Mouse (Mus musculus): ENCODE measurements at regions not wholly inside any gene's neighbourhood (a gene's known extent, or its start where the extent isn't known, plus 50 kb on each side); places are given as distances from the start of the nearest gene placed in this dataset.

GRCm38 (mm10) chr7:84800966-84801365 lies 52.4 kb upstream of the Olfr291 start:
- no peak for DNase-seq (ENCODE audit: low read depth, low spot score)

GRCm38 (mm10) chr7:84794655-84795054 lies 58.7 kb upstream of the Olfr291 start:
- DNase-seq (ENCODE audit: low read depth, low spot score) = peak; percentile 15

DNA sequence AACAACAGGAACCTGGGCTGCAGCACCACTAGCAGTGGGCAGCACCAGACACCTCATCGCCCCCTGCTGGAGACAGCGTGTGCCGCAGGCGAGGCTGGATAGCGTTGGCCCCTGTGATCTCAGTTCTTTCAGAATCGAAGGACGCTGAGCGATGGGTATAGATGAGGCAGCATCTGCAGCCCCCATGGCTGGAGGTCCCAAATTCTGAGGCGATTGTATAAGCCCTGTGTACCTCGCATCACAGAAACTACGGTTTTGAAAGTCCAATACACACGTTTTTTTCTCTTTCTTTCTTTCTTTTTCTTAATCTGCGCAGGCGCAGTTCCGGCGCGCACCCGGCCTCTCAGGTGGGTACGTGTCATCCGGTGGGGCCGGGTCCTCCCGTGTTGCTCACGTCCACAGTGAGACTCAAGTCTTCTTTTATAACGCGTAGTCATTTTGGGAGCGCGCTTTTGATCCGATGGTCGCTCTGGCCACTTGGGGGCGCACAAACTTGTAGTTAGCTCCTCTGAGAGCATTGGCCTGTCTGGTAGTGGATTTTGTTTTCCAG lies 74.0 kb upstream of the Olfr291 start:
- peak; percentile 96 for DNase-seq (ENCODE audit: low read depth, low spot score)

DNA sequence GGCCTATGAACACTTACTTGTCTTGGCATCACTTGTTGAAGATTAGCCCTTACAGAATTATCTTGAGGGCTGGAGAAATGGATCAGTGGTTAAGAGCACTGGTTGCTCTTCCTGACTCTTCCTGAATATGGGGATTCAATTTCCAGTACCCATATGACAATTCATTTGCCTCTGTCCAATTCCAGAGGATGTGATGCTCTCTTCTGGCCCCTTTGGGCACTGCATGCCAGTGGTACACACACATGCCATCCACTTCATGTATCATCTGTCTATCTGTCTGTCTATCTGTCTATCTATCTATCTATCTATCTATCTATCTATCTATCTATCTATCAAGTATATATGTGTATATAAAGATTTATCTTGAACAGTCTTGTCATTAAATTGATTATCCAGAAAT lies 75.7 kb upstream of the Olfr291 start:
- no peak for DNase-seq (ENCODE audit: low read depth, low spot score)

DNA sequence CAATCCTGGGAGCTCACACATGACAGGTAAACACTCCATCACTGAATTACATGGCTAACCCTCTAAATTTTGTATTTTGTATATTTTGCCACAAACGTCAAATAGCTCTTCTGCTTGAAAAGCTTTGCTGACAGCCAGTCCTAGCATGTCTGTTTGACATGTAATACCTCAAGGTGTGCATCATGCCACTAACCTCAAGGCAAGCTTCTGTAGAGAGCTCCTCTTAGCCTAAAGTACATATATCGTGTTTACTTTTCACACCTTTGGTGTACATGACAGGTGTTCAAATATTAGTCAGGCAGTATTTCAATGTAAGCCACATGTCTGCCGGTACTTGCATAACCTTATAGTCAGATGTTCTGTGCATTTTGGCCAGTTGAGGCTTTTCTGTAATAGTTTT lies 66.5 kb upstream of the Zfand6 start:
- DNase-seq (ENCODE audit: low read depth, low spot score) = no peak

GRCm38 (mm10) chr7:84753361-84753760 lies 63.6 kb upstream of the Zfand6 start:
- no peak for DNase-seq (ENCODE audit: low read depth, low spot score)

- peak; percentile 78 for DNase-seq (ENCODE audit: low read depth, low spot score)
These were observed 59.9 kb upstream of the Zfand6 start for GRCm38 (mm10) chr7:84749434-84750301.

DNA sequence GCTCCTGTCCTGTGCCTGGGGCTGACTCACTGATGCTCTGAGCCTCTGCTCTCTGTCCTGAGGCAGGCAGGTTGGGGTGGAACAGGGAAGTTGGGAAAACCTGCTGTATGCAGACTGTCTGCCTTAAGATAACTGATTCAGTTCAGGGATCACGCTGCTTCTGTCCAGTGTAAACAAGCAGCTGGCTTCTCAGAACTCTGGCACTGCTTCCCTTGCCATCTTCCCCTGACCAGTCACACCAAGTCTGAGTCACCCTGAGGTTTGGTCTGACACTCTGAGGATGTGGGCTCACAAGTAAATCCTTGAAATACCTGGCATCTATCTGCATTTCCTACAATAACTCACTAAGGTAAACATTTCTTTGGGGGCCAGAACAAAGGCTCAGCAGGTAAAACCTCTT lies 58.1 kb upstream of the Zfand6 start:
- DNase-seq (ENCODE audit: low read depth, low spot score) = no peak

DNA sequence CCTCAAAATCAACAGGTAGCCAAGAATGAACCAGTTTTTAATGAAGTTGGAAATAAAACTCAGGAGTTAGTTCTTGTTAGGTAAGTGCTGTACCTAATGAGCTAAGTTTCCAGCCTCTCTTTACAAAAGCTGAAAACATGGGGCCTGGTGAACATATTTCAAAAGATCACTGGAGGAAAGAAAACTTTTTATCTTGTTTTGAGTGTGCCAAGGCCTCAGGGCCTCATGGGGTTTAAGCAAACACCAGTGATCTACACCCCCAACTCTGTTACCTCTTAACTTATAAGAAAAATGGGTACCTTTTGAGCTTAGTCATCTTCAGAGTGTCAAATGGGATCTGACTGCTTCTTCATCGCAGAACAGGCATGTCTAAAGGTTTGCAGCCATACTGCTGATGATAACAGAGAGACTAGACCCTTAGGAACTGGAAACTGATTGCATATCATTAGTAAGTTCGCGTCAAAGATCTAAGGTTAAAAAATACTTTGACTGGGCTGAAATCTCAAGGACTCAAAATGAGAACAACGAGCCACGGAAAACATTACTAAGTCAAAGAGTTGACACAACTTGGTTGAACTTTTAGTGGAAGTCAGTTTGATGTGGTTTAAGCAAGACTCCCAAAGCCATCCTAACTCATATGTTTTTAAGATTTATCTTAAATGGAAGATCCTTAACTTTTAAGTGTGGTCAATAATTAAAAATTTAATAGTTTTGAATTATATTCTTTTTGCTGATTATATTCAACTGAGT lies 54.7 kb upstream of the Zfand6 start:
- no peak for DNase-seq (ENCODE audit: low read depth, low spot score)

DNA sequence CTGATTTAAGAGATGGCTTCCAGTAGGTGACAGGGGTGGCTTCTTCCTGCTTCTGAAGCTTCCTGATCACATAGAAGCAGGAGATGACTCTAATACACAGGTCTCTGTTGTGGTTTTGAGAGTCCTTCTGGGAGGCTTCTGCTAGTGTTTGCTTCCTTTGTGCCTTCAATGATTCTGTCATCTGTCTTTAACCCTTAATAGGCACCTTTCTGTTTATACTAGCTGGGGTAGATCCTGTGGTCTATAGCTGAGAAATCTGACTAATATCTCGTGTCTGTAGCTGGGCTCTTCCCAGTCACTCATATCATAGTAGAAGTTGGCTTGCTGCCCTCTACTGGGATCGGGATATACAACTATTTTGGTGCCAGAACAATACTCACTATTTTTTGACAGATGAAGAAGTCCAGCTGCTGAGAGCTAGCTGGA lies 50.2 kb upstream of the Zfand6 start:
- DNase-seq (ENCODE audit: low read depth, low spot score) = no peak
